Comparison of ENCODE assay signal across 8 mouse cellular contexts in genomic region chr15:99771601-99772276, GRCm38 (mm10). TPM values are rescaled to one million over a fixed set of nuclear protein-coding genes. Genes with fewer than 3 reads are reported as not detected.
DNase-seq lines count a peak whose midpoint lies in the region; ATAC-seq and TF ChIP-seq lines count a peak whose summit lies in the region.

No protein-coding gene starts in this region.

- TF ChIP-seq EP300 in liver, postnatal 0 days (IDR thresholded peaks at IDR 0.05; ENCODE audit: low read depth), result no peak

- peak; percentile 15 for DNase-seq in gastrocnemius, adult 18-20 months (ENCODE audit: low spot score)
- no peak for DNase-seq in gastrocnemius, postnatal 10 days
- DNase-seq in 3134 (ENCODE audit: extremely low read depth, insufficient read length, low spot score), result peak; percentile 69
- peak; percentile 66 for DNase-seq in adipocyte (ENCODE audit: low spot score)
- peak; percentile 67 for DNase-seq in induced T-regulatory cell, adult 2 months (ENCODE audit: low read depth)
- no peak for DNase-seq in liver, postnatal 0 days
- peak; percentile 29 for DNase-seq in right cerebral cortex, postnatal 14 days

- WGBS in forebrain, embryonic 15.5 days, result under 1% methylated on average over 58 of the region's 59 CpGs
- under 1% methylated on average over 59 of the region's 59 CpGs for WGBS in liver, postnatal 0 days (ENCODE audit: insufficient replicate concordance)

- ATAC-seq in forebrain, embryonic 15.5 days (replicated peaks), result peak; percentile 81
- peak; percentile 54 for ATAC-seq in liver, postnatal 0 days

- H3K4me1 ChIP-seq in forebrain, embryonic 15.5 days, result peaks cover 17% of the 10 kb centered on the region
- H3K4me1 ChIP-seq in liver, postnatal 0 days (ENCODE audit: insufficient read depth), result peaks cover 9% of the 10 kb centered on the region

- no peaks in the 10 kb centered on the region for H3K36me3 ChIP-seq in forebrain, embryonic 15.5 days
- no peaks in the 10 kb centered on the region for H3K36me3 ChIP-seq in liver, postnatal 0 days (replicated peaks; ENCODE audit: insufficient read depth, low read length)

- H3K27ac ChIP-seq in forebrain, embryonic 15.5 days (replicated peaks), result peak overlapping the region; percentile 93
- peak overlapping the region; percentile 69 for H3K27ac ChIP-seq in liver, postnatal 0 days (ENCODE audit: low read depth)

- H3K27me3 ChIP-seq in forebrain, embryonic 15.5 days, result no peaks in the 10 kb centered on the region
- no peaks in the 10 kb centered on the region for H3K27me3 ChIP-seq in liver, postnatal 0 days (ENCODE audit: insufficient read depth, low read length)

- H3K9me3 ChIP-seq in forebrain, embryonic 15.5 days, result no peaks in the 10 kb centered on the region
- no peaks in the 10 kb centered on the region for H3K9me3 ChIP-seq in liver, postnatal 0 days (ENCODE audit: low read length)

- H3K4me2 ChIP-seq in forebrain, embryonic 15.5 days (replicated peaks), result peak overlapping the region; percentile 69
- peak overlapping the region; percentile 91 for H3K4me2 ChIP-seq in liver, postnatal 0 days (ENCODE audit: low read depth, low read length)

- TF ChIP-seq CTCF in liver, postnatal 0 days (IDR thresholded peaks at IDR 0.05; ENCODE audit: low read depth), result no peak

- H3K9ac ChIP-seq in forebrain, embryonic 15.5 days (replicated peaks), result peak overlapping the region; percentile 89
- peak overlapping the region; percentile 69 for H3K9ac ChIP-seq in liver, postnatal 0 days (replicated peaks)

- peak overlapping the region; percentile 85 for H3K4me3 ChIP-seq in forebrain, embryonic 15.5 days
- peak overlapping the region; percentile 75 for H3K4me3 ChIP-seq in liver, postnatal 0 days (ENCODE audit: low read depth, low read length)

RNA-seq across cellular contexts. Expression of gene Cers5, which starts 0.9 kb away (rescaled TPM):
- 1 to 10 TPM; 2.9 to 6.2 TPM for total RNA-seq in gastrocnemius, adult 18-20 months (2021)
- 10 to 100 TPM; 16.0 to 17.5 TPM for total RNA-seq in gastrocnemius, postnatal 10 days (2021)
- polyA plus RNA-seq in forebrain, embryonic 15.5 days (2015; fragmentation: Nextera tagmentation; extraction: Ambion mirVana), result 69.4 and 69.7 TPM in 2 replicates
- 6.7 and 7.0 TPM in 2 replicates for polyA plus RNA-seq in liver, postnatal 0 days (2015; fragmentation: Nextera tagmentation; extraction: Ambion mirVana)

RNA-seq across cellular contexts. Expression of gene Cox14, which starts 46.3 kb away (rescaled TPM):
- total RNA-seq in gastrocnemius, adult 18-20 months (2021), result 100 to 1,000 TPM; 139 to 156 TPM
- total RNA-seq in gastrocnemius, postnatal 10 days (2021), result 100 to 1,000 TPM; 162 to 182 TPM
- 175 and 190 TPM in 2 replicates for polyA plus RNA-seq in forebrain, embryonic 15.5 days (2015; fragmentation: Nextera tagmentation; extraction: Ambion mirVana)
- polyA plus RNA-seq in liver, postnatal 0 days (2015; fragmentation: Nextera tagmentation; extraction: Ambion mirVana), result 111 and 117 TPM in 2 replicates

RNA-seq across cellular contexts. Expression of gene Gpd1, which starts 54.4 kb away (rescaled TPM):
- total RNA-seq in gastrocnemius, adult 18-20 months (2021), result 100 to 1,000 TPM; 366 to 449 TPM
- total RNA-seq in gastrocnemius, postnatal 10 days (2021), result 100 to 1,000 TPM; 358 to 467 TPM
- 1.9 and 2.6 TPM in 2 replicates for polyA plus RNA-seq in forebrain, embryonic 15.5 days (2015; fragmentation: Nextera tagmentation; extraction: Ambion mirVana)
- polyA plus RNA-seq in liver, postnatal 0 days (2015; fragmentation: Nextera tagmentation; extraction: Ambion mirVana), result 147 and 150 TPM in 2 replicates

Comparison
In these comparisons a context has a peak if more than half of its experiments do, and no peak if none do; other contexts are left out.
1. DNase-seq: peak in gastrocnemius, adult 18-20 months (single experiment), 3134 (single experiment), adipocyte (single experiment), induced T-regulatory cell, adult 2 months (single experiment) and right cerebral cortex, postnatal 14 days (single experiment); none in gastrocnemius, postnatal 10 days (single experiment) and liver, postnatal 0 days (single experiment).